Mouse (Mus musculus) regulatory T cell (primary cell): ENCODE results near the gene Rnd3.

Experiments used
- in situ Hi-C: fragments of 300-600 bp; cut with MboI, MseI; formaldehyde crosslinking; loops from one replicate; pipeline ENCODE4 v1.15.1; 2025; ENCODE audit warnings: high pct_unique_total_duplicates

Gene Rnd3

DNA sequence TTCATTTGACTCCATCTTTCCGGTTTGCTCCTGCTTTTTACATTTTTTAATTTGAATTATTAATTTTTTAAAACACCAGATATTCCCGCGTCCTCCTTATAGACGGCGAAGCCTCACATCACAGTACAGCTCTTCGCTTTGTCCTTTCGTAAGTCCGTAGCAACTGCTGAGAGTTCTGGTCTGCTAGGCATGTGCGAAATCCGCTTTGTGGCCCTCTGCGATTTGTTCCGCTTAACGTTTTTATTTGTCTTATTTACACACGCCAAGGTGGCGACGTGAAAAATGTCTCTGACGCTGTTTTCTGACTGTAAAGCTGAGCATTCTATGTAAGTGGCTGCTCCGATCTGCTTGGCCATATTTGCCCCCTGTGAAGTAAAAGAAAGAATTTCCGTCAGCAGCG is 16.7 kb downstream of the Rnd3 start:
- in situ Hi-C loops = no loop called here

DNA sequence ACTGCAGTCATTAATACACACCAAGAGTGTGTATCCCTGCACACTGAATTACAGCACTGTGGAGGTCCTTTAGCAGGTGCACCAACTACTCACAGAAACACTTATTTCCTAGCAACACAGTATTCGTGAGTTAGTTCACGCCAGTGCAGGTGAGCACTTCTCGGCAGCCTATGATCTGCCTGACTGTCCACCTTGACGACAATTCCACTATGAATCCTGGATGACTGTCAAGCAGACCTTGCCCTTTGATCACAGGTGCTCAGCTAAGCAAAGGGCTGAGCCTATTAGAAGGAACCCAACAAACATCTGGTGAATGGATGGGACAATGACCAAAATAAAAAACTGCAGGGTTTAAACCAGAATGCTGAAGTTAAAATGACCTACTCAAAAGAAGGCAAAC is 20.8 kb downstream of the Rnd3 start:
- in situ Hi-C loops = no loop called here

DNA sequence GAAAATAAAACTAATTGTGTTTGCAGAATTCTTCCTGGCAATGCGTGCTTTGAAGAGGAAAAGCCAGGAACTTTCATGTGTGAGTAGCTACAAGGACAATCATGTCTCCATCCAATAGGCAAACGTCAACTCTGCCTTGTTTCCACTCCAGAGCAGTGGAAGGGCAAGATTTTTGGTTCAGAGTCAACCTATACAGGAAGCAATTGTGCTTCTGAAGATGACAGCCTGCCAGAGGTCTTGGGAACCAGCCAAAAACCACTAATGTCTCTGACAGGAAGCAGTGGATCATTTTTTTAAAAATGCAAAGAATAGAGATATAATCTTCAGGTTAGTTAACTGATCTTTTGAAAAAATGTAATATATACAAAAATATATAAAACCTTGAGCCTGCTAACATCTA is 38.6 kb downstream of the Rnd3 start:
- in situ Hi-C loops = no loop called here

DNA sequence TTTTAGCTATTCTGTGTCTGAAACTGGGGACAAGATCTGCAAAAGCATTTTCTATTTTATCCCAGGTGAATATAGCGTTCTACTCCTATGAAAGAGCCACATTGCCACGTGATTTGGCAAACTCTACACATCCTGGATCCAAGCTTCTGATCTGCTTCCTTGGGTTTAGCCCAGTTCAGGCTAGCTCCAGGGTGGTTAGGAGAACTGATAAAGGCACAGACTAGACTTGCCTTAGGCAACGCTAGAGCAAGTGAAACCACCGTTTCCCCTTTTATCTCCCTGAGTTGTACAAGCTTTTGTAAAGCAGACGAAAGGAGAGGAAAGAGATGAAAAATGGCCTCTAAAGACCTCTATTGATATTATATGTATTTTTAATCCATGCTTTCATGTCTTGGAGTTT is 40.3 kb downstream of the Rnd3 start:
- in situ Hi-C loops = no loop called here

DNA sequence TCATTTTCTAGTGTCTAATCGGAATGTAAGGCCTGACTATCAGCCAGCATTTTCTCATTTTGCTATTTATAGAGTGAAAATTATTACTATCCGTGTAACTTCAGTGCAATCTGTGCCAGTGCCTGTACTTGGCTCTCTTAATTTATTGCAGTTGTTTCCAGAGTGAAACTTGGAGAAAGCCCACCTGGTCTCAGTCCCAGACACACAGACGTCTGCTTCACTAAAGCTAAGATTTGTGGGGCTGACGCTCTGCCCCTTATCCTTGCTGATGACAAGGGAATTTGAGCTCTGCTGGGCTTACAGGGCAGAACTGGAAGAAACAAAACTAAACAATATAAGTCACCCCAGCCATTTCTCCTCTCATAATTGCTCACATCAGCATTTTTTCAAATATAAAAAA is 47.7 kb downstream of the Rnd3 start:
- in situ Hi-C loops = no loop called here

DNA sequence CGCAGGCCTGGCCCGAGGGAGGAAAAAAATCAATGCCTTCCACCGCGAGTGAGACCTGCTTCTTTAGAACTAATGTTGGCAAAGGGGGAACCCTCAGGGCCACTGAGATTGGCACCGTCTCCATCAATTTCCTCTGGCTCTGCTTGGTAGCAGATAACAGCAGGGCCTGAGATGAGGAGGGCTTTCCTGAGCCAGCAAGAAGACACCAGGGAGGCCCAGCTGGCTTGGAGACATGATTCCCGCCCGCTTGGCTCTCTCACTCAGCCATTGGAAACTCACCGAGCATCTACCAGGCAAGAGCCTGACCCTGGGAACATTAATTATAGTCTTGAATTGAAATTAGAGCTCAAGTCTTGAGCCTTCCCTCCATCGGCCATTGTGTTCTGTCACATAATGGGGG is 48.9 kb downstream of the Rnd3 start:
- in situ Hi-C loops = no loop called here

DNA sequence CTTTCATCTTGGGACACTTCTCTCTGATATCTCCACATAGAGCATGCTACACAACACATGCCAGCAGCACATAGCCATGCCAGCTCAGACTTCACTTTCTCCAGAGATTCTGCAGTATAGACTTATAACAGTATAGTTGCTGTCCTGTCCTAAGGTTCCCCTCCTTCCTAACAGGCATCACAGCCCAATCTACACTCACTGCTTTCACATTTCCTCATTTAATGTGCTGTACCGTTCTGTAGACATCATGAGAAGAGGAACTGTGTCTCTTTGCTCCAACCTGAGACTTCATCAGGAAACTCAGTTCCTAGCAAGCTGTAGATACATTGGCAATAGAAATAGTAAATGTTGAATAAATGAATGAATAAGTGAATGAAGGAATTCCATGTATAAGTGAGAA is 49.7 kb downstream of the Rnd3 start:
- in situ Hi-C loops = no loop called here

DNA sequence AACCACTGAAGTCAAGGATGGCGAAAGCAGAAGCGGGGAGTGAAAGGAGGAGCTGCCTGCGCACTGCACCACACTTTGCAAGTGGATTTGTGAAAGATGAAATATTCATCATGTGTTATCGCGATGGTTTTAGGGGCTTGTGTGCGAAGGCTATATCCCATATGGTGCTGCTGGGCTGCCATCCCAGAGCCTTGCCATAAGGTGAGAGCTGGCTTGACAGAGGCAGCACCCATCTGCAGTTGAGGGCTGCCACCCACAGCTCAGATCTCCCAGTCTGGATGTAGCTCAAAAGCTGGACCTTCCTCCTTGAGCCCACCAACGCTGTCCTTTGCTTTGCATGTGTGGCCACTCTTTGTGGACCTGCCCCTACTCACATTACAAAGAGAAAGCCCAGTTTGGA is 58.2 kb downstream of the Rnd3 start:
- in situ Hi-C loops = no loop called here

DNA sequence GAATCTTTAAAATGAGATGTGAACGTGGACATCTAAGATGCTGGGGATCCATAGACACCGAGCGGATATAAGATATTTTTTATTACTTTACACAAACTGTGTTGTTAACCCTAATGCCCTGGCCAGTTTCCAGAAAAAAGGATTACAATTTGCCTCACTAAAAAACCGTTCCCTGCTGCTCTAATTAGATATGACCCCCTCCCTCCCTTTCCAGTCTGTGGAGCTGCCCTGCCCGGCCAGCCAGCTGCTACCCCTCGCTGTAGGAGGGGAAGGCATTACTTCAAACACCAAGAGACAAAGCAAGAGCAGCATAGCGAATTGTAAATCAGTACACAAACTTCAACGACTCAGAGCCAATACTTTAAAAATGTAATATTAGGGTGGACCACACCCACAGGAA is 58.9 kb downstream of the Rnd3 start:
- in situ Hi-C loops = no loop called here

DNA sequence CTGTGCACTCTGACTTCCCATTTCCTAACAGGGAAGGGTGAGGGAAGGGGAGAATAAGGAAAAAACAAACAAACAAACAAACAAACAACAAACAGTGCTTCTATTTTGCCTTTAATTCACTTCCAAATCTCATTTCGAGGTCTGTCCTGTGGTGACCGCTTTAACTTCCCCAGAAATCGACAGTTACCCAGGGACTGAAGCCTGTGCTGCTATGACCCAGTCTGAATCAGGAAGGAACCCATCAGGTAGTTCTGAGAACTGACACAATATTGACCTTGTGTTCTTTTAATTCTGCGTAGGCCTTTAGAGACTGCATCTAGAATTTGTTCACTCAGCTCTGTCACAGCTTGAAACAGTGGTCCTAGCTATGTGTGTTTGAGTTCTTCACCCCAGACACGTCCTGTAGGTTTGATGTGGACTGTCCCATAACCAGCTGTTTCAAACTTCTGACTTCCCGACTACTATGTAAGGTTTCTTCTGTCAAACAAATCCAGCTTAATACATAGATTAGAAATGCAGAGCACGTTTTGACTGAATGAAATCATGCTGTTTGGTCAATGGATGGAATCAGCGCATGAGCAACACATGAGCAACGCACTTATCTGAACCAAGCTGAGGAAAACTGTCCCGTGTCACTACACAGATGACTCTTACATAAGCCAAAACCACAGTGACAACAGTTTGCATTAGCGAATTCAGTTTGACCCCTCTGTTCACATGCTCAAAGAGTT is 59.9 kb downstream of the Rnd3 start:
- in situ Hi-C loops = no loop called here

DNA sequence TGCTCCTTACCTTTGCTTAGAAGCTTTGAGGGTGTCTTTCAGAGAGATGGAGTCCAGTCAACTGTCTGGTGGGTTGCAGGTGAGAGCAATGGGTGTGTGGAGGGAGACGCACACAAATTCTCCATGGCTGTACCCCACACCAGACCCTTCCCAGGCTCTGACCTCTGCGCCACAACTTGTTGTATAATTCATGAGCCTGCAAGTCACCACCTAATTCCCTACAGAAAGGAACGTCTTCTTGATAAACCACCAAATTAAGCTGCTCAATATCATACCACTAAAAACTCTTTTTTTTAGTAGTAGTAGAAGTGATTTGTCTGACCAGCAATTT is 60.8 kb downstream of the Rnd3 start:
- in situ Hi-C loops = no loop called here

DNA sequence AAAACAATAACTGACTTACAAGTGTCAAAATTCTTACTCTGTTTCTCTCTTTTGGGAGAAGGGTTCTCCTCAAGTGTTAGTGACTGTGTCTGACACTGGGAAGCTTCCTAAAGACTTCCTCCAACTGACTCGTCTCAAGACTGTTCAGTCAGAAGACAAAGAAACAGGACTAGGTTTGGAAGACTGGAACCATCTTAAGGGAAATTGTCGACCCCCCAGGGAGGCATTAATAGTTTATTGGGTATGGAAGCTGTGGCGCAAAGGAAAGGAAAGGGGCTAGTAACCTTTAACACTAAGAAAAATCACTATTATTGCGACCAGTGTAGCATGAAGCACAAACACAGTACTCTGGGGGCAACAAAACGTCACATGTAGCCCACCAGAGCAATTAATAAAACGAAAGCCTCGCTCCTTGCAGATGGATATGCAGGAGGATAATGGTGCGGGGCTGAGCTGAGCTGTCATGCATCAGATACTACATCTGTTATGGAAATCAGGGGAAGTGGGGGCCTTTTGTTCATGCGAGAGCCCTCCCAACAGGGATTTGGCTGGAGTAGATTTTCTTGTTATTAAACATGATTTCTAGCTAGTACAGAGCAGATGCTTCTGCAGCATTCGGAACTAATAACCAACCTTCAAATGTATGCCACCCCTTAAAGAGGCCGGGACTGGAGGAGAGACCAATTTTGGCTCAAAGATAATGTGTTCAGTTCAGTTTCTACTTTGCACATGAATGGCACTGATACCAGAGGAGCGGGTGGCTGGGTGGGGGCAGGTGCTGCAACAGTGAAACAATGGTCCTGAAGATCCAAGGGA is 61.4 kb downstream of the Rnd3 start:
- in situ Hi-C loops = no loop called here

DNA sequence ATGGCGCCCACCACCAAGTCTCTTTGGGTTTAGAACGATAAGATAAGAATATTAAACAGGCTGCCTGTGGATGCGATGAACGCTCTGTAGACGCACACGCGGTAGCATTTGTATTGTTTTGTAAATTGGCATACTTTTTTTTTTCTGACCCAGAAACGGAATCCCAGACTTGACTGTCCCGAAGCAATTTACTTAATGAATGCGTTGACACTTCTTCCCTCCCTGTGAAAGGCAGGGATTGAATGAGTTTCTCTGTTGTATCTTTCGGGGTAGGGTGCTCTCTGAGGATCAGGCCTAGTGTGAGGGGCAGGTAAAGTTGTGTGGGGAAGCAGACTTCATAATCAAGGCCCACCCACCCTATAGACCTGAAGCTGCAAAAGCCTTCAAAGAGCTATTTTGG is 63.8 kb downstream of the Rnd3 start:
- in situ Hi-C loops = no loop called here

DNA sequence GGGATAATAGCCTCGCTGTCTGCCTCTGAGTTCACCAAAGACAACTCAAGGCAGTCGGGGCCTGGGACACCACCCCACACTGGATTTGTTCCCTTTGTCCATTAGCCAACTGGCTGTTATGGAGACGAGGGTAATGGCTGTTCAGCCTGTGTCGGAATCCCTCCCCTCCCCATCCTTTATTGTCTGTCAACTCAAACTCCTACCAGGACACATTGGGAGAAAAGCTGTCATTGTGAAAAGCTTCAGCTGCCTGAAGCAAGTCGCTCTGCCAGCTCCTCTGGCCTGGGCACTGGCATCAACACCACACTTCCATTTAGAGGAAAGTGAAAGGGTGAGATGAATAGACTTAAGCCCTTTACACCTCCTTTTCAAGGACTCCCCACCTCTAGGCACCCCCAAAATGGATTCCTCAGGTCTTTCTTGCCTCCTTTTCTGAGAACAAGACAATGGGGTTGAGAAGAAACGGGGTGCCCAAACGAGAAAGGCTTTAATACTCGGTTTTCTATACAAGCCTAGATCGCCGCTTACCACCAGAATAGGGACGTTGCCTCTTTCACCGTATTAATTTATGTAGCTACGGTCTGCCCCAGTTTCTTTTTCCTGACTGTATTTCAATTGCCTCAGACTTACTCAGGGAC is 66.1 kb downstream of the Rnd3 start:
- in situ Hi-C loops = no loop called here
